Mouse (Mus musculus) limb, embryonic 12.5 days (tissue): ENCODE data around the gene Apobec1. TPM values are rescaled to one million over a fixed set of nuclear protein-coding genes. Genes with fewer than 3 reads are reported as not detected.
"Not testable (repeated sequence)": the region's sequence is repeated elsewhere in the genome, so short reads cannot be mapped to it uniquely, and the experiment has no call there.

Experiments
- ATAC-seq: fragments of 200-750 bp; cut with Nextera tagmentation; 2 replicates; pipeline ENCODE4 v1.8.0; 2017; ENCODE audit warnings: low read depth, moderate TSS enrichment; ENCODE audit not compliant: insufficient number of reproducible peaks, insufficient read depth, low FRiP score, low TSS enrichment
- H3K27ac ChIP-seq: fragments of 300-500 bp; sonication (generic); 2 replicates; pipeline ENCODE4 v1.5.1; 2016; ENCODE audit warnings: mild to moderate bottlenecking, moderate library complexity
- H3K27me3 ChIP-seq: fragments of 300-500 bp; sonication (generic); 2 replicates; pipeline ENCODE4 v1.6.1; 2016; ENCODE audit warnings: mild to moderate bottlenecking, moderate library complexity
- H3K36me3 ChIP-seq: fragments of 300-500 bp; sonication (generic); 2 replicates; pipeline ENCODE4 v1.6.1; 2016; ENCODE audit warnings: mild to moderate bottlenecking, moderate library complexity
- H3K4me1 ChIP-seq: fragments of 300-500 bp; sonication (generic); replicated peaks from 2 replicates; pipeline ENCODE4 v1.6.1; 2016
- H3K4me2 ChIP-seq: fragments of 300-500 bp; sonication (generic); 2 replicates; pipeline ENCODE4 v1.6.1; 2016; ENCODE audit warnings: mild to moderate bottlenecking, moderate library complexity
- H3K4me3 ChIP-seq: fragments of 300-500 bp; sonication (generic); replicated peaks from 2 replicates; pipeline ENCODE4 v1.5.1; 2016; ENCODE audit warnings: mild to moderate bottlenecking
- H3K9ac ChIP-seq: fragments of 300-500 bp; sonication (generic); replicated peaks from 2 replicates; pipeline ENCODE4 v1.6.1; 2016; ENCODE audit warnings: mild to moderate bottlenecking, moderate library complexity
- H3K9me3 ChIP-seq: fragments of 300-500 bp; sonication (generic); 2 replicates; pipeline ENCODE4 v1.6.1; 2016; ENCODE audit warnings: mild to moderate bottlenecking, moderate library complexity
- WGBS: fragments of 180-500 bp; shearing (Covaris S2); methylation state at CpG from one replicate; pipeline ENCODE4 v1.1.7; 2016; 5-methylcytosine and 5-hydroxymethylcytosine counted together
- polyA plus RNA-seq: library from polyadenylated mRNA; unstranded; fragments of >200 nt; fragmentation: Nextera tagmentation; extraction: Ambion mirVana; gene quantifications from 2 replicates; pipeline ENCODE4 v1.2.1, GENCODE M21; 2016

Apobec1 gene
- polyA plus RNA-seq, result 1.2 and 2.6 TPM in 2 replicates

GRCm38 (mm10) chr6:122602242-122602991 is at the start of gene Apobec1:
TSS of gene Apobec1 (minus strand) at chr6:122602444.
- Histone ChIP-seq H3K4me3 (peak within 1 kb of the TSS; percentile 46), H3K4me1 (no peaks in the 10 kb centered on the region), H3K9me3 (no peaks in the 10 kb centered on the region), H3K4me2 (peak within 1 kb of the TSS; percentile 63), H3K27ac (0 out of 2 replicates have a peak within 1 kb of the TSS, but pooled peaks have one; percentile 53), H3K9ac (peak within 1 kb of the TSS; percentile 58), H3K27me3 (no peaks in the 10 kb centered on the region), H3K36me3 (no peaks in the 10 kb centered on the region)
- peak; percentile 73; the same call in 1 of the 2 replicates for ATAC-seq
- WGBS, result 6% methylated on average over 22 of the region's 22 CpGs

DNA sequence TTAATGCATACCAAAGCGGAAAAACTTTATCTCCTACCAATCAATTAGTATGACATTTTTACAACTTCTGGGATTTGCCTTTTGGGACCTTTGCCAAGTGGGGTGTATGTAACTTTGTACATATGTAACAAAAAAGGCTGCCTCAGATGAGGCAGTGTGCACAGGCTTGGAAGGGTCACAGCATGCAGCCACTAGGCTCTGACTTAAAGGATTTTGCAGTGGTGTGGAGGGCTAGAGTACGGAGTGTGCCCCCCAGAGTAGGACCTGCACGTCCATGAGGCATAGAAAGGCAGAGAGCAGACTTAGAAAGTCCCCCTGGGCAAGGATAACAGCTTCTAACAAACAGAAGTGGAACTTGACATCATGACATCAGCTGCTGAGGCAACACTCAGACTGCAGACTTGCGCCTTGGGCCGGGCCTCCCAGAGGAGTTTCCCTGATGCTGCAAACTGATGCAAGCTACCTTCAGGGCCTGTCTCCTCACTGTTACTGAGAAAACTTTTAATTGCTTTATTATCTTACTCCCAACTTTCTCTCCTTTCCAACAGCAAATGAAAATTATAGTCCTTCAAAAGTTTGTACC is 48.2 kb upstream of the Apobec1 start:
- ATAC-seq, result no peak
- H3K9ac ChIP-seq, result no peak overlapping the region
- WGBS, result 65% methylated on average over 5 of the region's 5 CpGs
- H3K4me3 ChIP-seq, result no peak overlapping the region
- no peaks in the 10 kb centered on the region for H3K36me3 ChIP-seq
- H3K27ac ChIP-seq, result no peak overlapping the region
- H3K4me1 ChIP-seq, result no peaks in the 10 kb centered on the region
- H3K4me2 ChIP-seq, result no peak overlapping the region
- no peaks in the 10 kb centered on the region; the same call in 1 of the 2 replicates for H3K27me3 ChIP-seq
- no peaks in the 10 kb centered on the region for H3K9me3 ChIP-seq

DNA sequence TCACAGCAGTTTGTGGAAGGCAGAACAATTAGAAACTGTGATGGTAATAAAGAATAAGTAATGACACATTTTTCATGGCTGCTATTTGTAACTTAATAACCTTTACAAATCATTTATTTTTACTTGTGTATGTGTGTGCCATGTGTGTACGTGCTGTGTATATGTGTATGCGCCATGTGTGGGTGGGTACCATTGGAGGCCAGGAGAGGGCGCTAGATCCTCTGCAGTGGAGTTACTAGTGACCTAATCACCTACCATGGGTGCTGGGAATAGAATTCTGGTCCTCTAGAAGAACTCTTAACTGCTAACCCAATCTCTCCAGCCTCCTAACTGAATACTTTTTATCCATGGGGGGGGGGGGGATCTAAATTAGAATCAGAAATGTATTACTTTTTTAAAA is 47.7 kb upstream of the Apobec1 start:
- no peaks in the 10 kb centered on the region for H3K36me3 ChIP-seq
- 70% methylated on average over 3 of the region's 3 CpGs for WGBS
- H3K9ac ChIP-seq, result no peak overlapping the region
- H3K27me3 ChIP-seq, result no peaks in the 10 kb centered on the region; the same call in 1 of the 2 replicates
- H3K4me1 ChIP-seq, result no peaks in the 10 kb centered on the region
- no peak overlapping the region for H3K4me3 ChIP-seq
- no peak for ATAC-seq
- no peak overlapping the region for H3K27ac ChIP-seq
- H3K9me3 ChIP-seq, result no peaks in the 10 kb centered on the region
- no peak overlapping the region for H3K4me2 ChIP-seq

DNA sequence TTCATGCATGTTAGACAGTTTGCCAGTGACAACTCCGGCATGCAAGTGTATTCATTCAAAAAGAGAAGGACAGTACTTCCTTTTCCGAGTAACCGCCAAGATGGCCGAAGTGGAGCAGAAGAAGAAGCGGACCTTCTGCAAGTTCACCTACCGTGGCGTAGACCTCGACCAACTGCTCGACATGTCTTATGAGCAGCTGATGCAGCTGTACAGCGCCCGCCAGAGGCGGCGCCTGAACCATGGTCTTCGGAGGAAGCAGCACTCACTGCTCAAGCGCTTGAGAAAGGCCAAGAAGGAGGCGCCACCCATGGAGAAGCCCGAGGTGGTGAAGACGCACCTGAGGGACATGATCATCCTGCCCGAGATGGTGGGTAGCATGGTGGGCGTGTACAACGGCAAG is 42.0 kb upstream of the Apobec1 start:
- H3K4me3 ChIP-seq, H3K4me1 ChIP-seq, H3K4me2 ChIP-seq, H3K36me3 ChIP-seq, H3K9me3 ChIP-seq, H3K27me3 ChIP-seq, ATAC-seq, H3K27ac ChIP-seq, H3K9ac ChIP-seq: not testable (repeated sequence)
- 91% methylated on average over 21 of the region's 21 CpGs for WGBS

GRCm38 (mm10) chr6:122637566-122637965 is 35.3 kb upstream of the Apobec1 start:
- H3K4me2 ChIP-seq, ATAC-seq, H3K4me1 ChIP-seq, H3K27ac ChIP-seq, H3K27me3 ChIP-seq, H3K9me3 ChIP-seq, H3K9ac ChIP-seq, H3K4me3 ChIP-seq, H3K36me3 ChIP-seq: not testable (repeated sequence)
- 72% methylated on average over 4 of the region's 4 CpGs for WGBS

DNA sequence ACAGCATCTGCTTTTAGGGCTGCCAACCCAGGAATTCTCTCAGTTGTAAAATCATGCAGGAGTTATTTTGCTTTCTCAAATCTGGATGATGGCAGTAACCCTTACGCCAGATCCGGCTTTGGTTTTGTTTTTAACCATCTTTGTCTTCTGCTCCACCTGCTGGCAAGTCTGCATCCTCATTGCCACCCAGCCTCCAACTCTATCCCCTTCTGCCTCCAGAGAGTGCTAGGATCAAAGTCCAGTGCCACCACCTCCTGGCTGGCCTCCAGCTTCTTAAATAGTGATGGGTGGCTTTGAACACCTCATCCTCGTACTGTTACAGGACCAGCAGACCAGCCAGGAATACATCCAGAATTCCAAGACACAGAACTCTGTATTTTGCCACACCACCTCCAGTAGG is 34.4 kb upstream of the Apobec1 start:
- WGBS, result 86% methylated on average over 3 of the region's 3 CpGs
- H3K27me3 ChIP-seq, result no peaks in the 10 kb centered on the region
- ATAC-seq, result no peak

GRCm38 (mm10) chr6:122635315-122635714 is 33.1 kb upstream of the Apobec1 start:
- H3K27ac ChIP-seq, result no peak overlapping the region
- H3K4me2 ChIP-seq, result no peak overlapping the region
- no peak overlapping the region for H3K4me3 ChIP-seq
- 91% methylated on average over 7 of the region's 7 CpGs for WGBS
- no peaks in the 10 kb centered on the region for H3K36me3 ChIP-seq
- no peaks in the 10 kb centered on the region for H3K4me1 ChIP-seq
- ATAC-seq, result no peak
- no peaks in the 10 kb centered on the region for H3K27me3 ChIP-seq
- no peaks in the 10 kb centered on the region for H3K9me3 ChIP-seq
- H3K9ac ChIP-seq, result no peak overlapping the region

More for the DNA sequence above, 34.4 kb upstream of the Apobec1 start:
- H3K36me3 ChIP-seq, result no peaks in the 10 kb centered on the region
- H3K4me3 ChIP-seq, result no peak overlapping the region
- H3K27ac ChIP-seq, result no peak overlapping the region
- H3K4me2 ChIP-seq, result no peak overlapping the region
- H3K9me3 ChIP-seq, result no peaks in the 10 kb centered on the region
- H3K4me1 ChIP-seq, result no peaks in the 10 kb centered on the region
- H3K9ac ChIP-seq, result no peak overlapping the region

GRCm38 (mm10) chr6:122633411-122633810 is 31.2 kb upstream of the Apobec1 start:
- Histone ChIP-seq H3K4me2 (no peak overlapping the region), H3K4me3 (no peak overlapping the region), H3K27ac (no peak overlapping the region), H3K9me3 (no peaks in the 10 kb centered on the region), H3K4me1 (no peaks in the 10 kb centered on the region), H3K36me3 (no peaks in the 10 kb centered on the region), H3K27me3 (peaks cover 5% of the 10 kb centered on the region; the same call in 1 of the 2 replicates), H3K9ac (no peak overlapping the region)
- 49% methylated on average over 9 of the region's 9 CpGs for WGBS
- ATAC-seq, result no peak

- 26% methylated on average over 20 of the region's 20 CpGs for WGBS
- no peak for ATAC-seq
Observed at GRCm38 (mm10) chr6:122627469-122628108, 25.3 kb upstream of the Apobec1 start.

GRCm38 (mm10) chr6:122626110-122626509 is 23.9 kb upstream of the Apobec1 start, which contains the start of gene Dppa3:
TSS of gene Dppa3 (plus strand) at chr6:122626410.
- Histone ChIP-seq H3K9me3 (0 out of 2 replicates have a peak, but pooled peaks cover 4% of the 10 kb centered on the region), H3K4me1 (no peaks in the 10 kb centered on the region), H3K27ac (no peak within 1 kb of the TSS), H3K4me3 (no peak within 1 kb of the TSS), H3K27me3 (peaks cover 25% of the 10 kb centered on the region), H3K4me2 (no peak within 1 kb of the TSS), H3K9ac (no peak within 1 kb of the TSS), H3K36me3 (no peaks in the 10 kb centered on the region)
- 88% methylated on average over 8 of the region's 8 CpGs for WGBS
- ATAC-seq, result no peak

More at GRCm38 (mm10) chr6:122627469-122628108, 25.3 kb upstream of the Apobec1 start:
- Histone ChIP-seq H3K27ac (no peak overlapping the region), H3K36me3 (no peaks in the 10 kb centered on the region), H3K27me3 (peaks cover 25% of the 10 kb centered on the region), H3K9ac (no peak overlapping the region), H3K4me1 (no peaks in the 10 kb centered on the region), H3K4me2 (peak overlapping the region; percentile 26), H3K4me3 (no peak overlapping the region), H3K9me3 (0 out of 2 replicates have a peak, but pooled peaks cover 4% of the 10 kb centered on the region)

- Histone ChIP-seq H3K27ac (no peak overlapping the region), H3K27me3 (peaks cover 25% of the 10 kb centered on the region), H3K9me3 (0 out of 2 replicates have a peak, but pooled peaks cover 4% of the 10 kb centered on the region), H3K4me2 (no peak overlapping the region), H3K36me3 (no peaks in the 10 kb centered on the region), H3K9ac (no peak overlapping the region), H3K4me3 (no peak overlapping the region), H3K4me1 (no peaks in the 10 kb centered on the region)
- no peak for ATAC-seq
- WGBS, result 82% methylated on average over 4 of the region's 4 CpGs
Observed at GRCm38 (mm10) chr6:122625156-122625555, 22.9 kb upstream of the Apobec1 start.
